Mouse (Mus musculus) intestine, embryonic 16.5 days (tissue): ENCODE measurements around the gene Gm45844. TPM values are rescaled to one million over a fixed set of nuclear protein-coding genes. Genes with fewer than 3 reads are reported as not detected.
"Not testable (repeated sequence)": the region's sequence is repeated elsewhere in the genome, so short reads cannot be mapped to it uniquely, and the experiment has no call there.

ENCODE experiments used
- ATAC-seq: fragments of 200-750 bp; cut with Nextera tagmentation; 2 replicates; pipeline ENCODE4 v1.8.0; 2017; ENCODE audit warnings: moderate TSS enrichment, moderate library complexity
- H3K27ac ChIP-seq: fragments of 300-500 bp; sonication (generic); 2 replicates; pipeline ENCODE4 v1.5.1; 2014; ENCODE audit warnings: mild to moderate bottlenecking, low read length
- H3K27me3 ChIP-seq: fragments of 300-500 bp; sonication (generic); replicated peaks from 2 replicates; pipeline ENCODE4 v1.6.1; 2014; ENCODE audit warnings: low read length, control low read depth, mixed read lengths; ENCODE audit not compliant: control insufficient read depth, insufficient read depth
- H3K36me3 ChIP-seq: fragments of 300-500 bp; sonication (generic); 2 replicates; pipeline ENCODE4 v1.6.1; 2014; ENCODE audit warnings: low read length, control low read depth; ENCODE audit not compliant: control insufficient read depth, insufficient read depth
- H3K4me1 ChIP-seq: fragments of 300-500 bp; sonication (generic); 2 replicates; pipeline ENCODE4 v1.6.1; 2014; ENCODE audit warnings: low read length, control low read depth, mixed read lengths; ENCODE audit not compliant: control insufficient read depth, insufficient read depth
- H3K4me2 ChIP-seq: fragments of 300-500 bp; sonication (generic); 2 replicates; pipeline ENCODE4 v1.6.1; 2014; ENCODE audit warnings: low read depth, low read length, control low read depth
- H3K4me3 ChIP-seq: fragments of 300-500 bp; sonication (generic); 2 replicates; pipeline ENCODE4 v1.5.1; 2014; ENCODE audit warnings: mild to moderate bottlenecking, low read length
- H3K9ac ChIP-seq: fragments of 300-500 bp; sonication (generic); 2 replicates; pipeline ENCODE4 v1.6.1; 2014; ENCODE audit warnings: low read depth, low read length
- H3K9me3 ChIP-seq: fragments of 300-500 bp; sonication (generic); 2 replicates; pipeline ENCODE4 v1.6.1; 2016; ENCODE audit warnings: low read length, control low read depth; ENCODE audit not compliant: control insufficient read depth
- WGBS: fragments of 180-500 bp; shearing (Covaris S2); extraction: QIAGEN DNeasy Blood & Tissue Kit; methylation state at CpG from one replicate; pipeline ENCODE4 v1.1.7; 2014; 5-methylcytosine and 5-hydroxymethylcytosine counted together
- polyA plus RNA-seq: library from polyadenylated mRNA; unstranded; fragments of >200 nt; fragmentation: Nextera tagmentation; extraction: Ambion mirVana; gene quantifications from 2 replicates; pipeline ENCODE4 v1.2.1, GENCODE M21; 2015

Gene Gm45844
- polyA plus RNA-seq, result 3.6 and 4.2 TPM in 2 replicates

- Histone ChIP-seq H3K9ac (peak within 1 kb of the TSS; percentile 53), H3K4me2 (peak within 1 kb of the TSS; percentile 23), H3K4me3 (peak within 1 kb of the TSS; percentile 44), H3K27ac (peak within 1 kb of the TSS; percentile 29)
- H3K9me3 ChIP-seq, H3K36me3 ChIP-seq, H3K4me1 ChIP-seq, H3K27me3 ChIP-seq: not testable (repeated sequence)
- WGBS, result 46% methylated on average over 45 of the region's 45 CpGs
- peak; percentile 100 for ATAC-seq
Measured at GRCm38 (mm10) chr7:7277966-7278567, at the start of gene Gm45844. TSS of gene Gm45844 (minus strand) at chr7:7278289.

GRCm38 (mm10) chr7:7295595-7295994, 17.5 kb upstream of the Gm45844 start:
- Histone ChIP-seq H3K27ac (no peak overlapping the region), H3K27me3 (no peaks in the 10 kb centered on the region), H3K4me3 (no peak overlapping the region), H3K9me3 (0 out of 2 replicates have a peak, but pooled peaks cover 3% of the 10 kb centered on the region), H3K36me3 (peaks cover 13% of the 10 kb centered on the region; the same call in 1 of the 2 replicates), H3K4me1 (no peaks in the 10 kb centered on the region), H3K4me2 (no peak overlapping the region), H3K9ac (no peak overlapping the region)
- 84% methylated on average over 16 of the region's 16 CpGs for WGBS
- no peak for ATAC-seq

- Histone ChIP-seq H3K27ac (no peak overlapping the region), H3K4me1 (no peaks in the 10 kb centered on the region), H3K4me2 (no peak overlapping the region), H3K9ac (no peak overlapping the region), H3K9me3 (peaks cover 4% of the 10 kb centered on the region; the same call in 1 of the 2 replicates), H3K36me3 (peaks cover 3% of the 10 kb centered on the region; the same call in 1 of the 2 replicates), H3K4me3 (no peak overlapping the region), H3K27me3 (no peaks in the 10 kb centered on the region)
- WGBS, result 69% methylated on average over 1 of the region's 1 CpGs
- no peak for ATAC-seq
Measured at GRCm38 (mm10) chr7:7281383-7281782, 3.3 kb upstream of the Gm45844 start.

- not testable (repeated sequence) for H3K4me1 ChIP-seq, H3K36me3 ChIP-seq, ATAC-seq, H3K9me3 ChIP-seq, H3K27me3 ChIP-seq
- peak overlapping the region; percentile 53; the same call in 1 of the 2 replicates for H3K9ac ChIP-seq
- H3K27ac ChIP-seq, result peak overlapping the region; percentile 29
- peak overlapping the region; percentile 44 for H3K4me3 ChIP-seq
- peak overlapping the region; percentile 23 for H3K4me2 ChIP-seq
- WGBS, result 63% methylated on average over 24 of the region's 24 CpGs
Measured at GRCm38 (mm10) chr7:7277556-7277955, 533 bp downstream of the Gm45844 start.

- H3K4me3 ChIP-seq, H3K27ac ChIP-seq, ATAC-seq, H3K36me3 ChIP-seq, H3K4me2 ChIP-seq, H3K9me3 ChIP-seq, H3K27me3 ChIP-seq, H3K9ac ChIP-seq, H3K4me1 ChIP-seq: not testable (repeated sequence)
- no CpG with 5 or more reads among the region's 1 CpGs for WGBS
Measured at GRCm38 (mm10) chr7:7247228-7247627, 30.9 kb downstream of the Gm45844 start, which contains the start of gene Vmn2r29. TSS of gene Vmn2r29 (minus strand) at chr7:7247328.

GRCm38 (mm10) chr7:7209313-7210151, 68.6 kb downstream of the Gm45844 start, which contains the start of gene Zfp772:
TSS of gene Zfp772 (minus strand) at chr7:7209998.
- H3K27me3 ChIP-seq, ATAC-seq, H3K4me1 ChIP-seq, H3K27ac ChIP-seq, H3K9me3 ChIP-seq, H3K36me3 ChIP-seq: not testable (repeated sequence)
- WGBS, result 3% methylated on average over 24 of the region's 24 CpGs
- H3K9ac ChIP-seq, result peak within 1 kb of the TSS; percentile 62
- H3K4me3 ChIP-seq, result peak within 1 kb of the TSS; percentile 54
- peak within 1 kb of the TSS; percentile 61 for H3K4me2 ChIP-seq

GRCm38 (mm10) chr7:7188191-7188942, 89.7 kb downstream of the Gm45844 start:
- Histone ChIP-seq H3K4me3 (peak overlapping the region; percentile 61), H3K4me2 (peak overlapping the region; percentile 56), H3K9me3 (no peaks in the 10 kb centered on the region), H3K4me1 (no peaks in the 10 kb centered on the region; the same call in 1 of the 2 replicates), H3K9ac (no peak overlapping the region), H3K27me3 (no peaks in the 10 kb centered on the region), H3K27ac (no peak overlapping the region), H3K36me3 (no peaks in the 10 kb centered on the region)
- 11% methylated on average over 18 of the region's 18 CpGs for WGBS
- peak; percentile 99 for ATAC-seq

GRCm38 (mm10) chr7:7187417-7188190, 90.5 kb downstream of the Gm45844 start:
- Histone ChIP-seq H3K4me1 (no peaks in the 10 kb centered on the region; the same call in 1 of the 2 replicates), H3K27ac (no peak overlapping the region), H3K9ac (no peak overlapping the region), H3K9me3 (no peaks in the 10 kb centered on the region), H3K4me3 (peak overlapping the region; percentile 61), H3K36me3 (no peaks in the 10 kb centered on the region), H3K27me3 (no peaks in the 10 kb centered on the region), H3K4me2 (peak overlapping the region; percentile 56)
- 19% methylated on average over 13 of the region's 13 CpGs for WGBS
- ATAC-seq, result peak; percentile 83
